Comparison of ENCODE assay signal across 10 mouse cellular contexts in the genomic region with DNA sequence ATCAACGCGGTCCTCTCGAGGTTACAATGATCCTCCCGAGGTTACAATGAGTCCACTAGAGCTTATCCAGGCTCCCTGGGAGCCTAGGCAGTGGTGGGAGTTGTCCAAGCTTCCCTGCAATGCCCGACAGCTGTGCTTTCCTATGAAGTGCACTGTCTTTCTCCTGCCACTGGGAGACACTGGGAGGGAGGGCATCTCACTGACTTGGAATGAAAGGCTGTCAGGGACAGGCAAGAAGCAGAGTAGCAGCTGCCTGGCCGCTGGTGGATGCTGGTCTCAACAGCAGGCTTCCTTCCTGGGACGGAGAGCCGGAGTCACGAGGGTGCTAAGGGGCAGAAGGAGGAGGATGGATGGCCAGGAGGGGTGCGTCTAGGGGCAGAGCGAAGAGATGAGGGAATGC. TPM values are rescaled to one million over a fixed set of nuclear protein-coding genes. Genes with fewer than 3 reads are reported as not detected.
DNase-seq lines count a peak whose midpoint lies in the region; ATAC-seq and TF ChIP-seq lines count a peak whose summit lies in the region.
"Had no signal": no experiment of that assay in that cellular context is flagged by ENCODE, and none has a peak within 500 bp of the region (broad histone marks: within the 10 kb centered on the region; RNA-seq: fewer than 3 reads in every experiment).

No protein-coding gene starts in this region.

- 14% methylated on average over 10 of the region's 11 CpGs for WGBS in heart, embryonic 12.5 days
- 19% methylated on average over 11 of the region's 11 CpGs for WGBS in limb, embryonic 14.5 days

- 0 out of 2 replicates have a peak overlapping the region, but pooled peaks have one; percentile 15 for H3K9ac ChIP-seq in heart, embryonic 12.5 days
- peak overlapping the region; percentile 43; the same call in 1 of the 2 replicates for H3K9ac ChIP-seq in limb, embryonic 14.5 days (ENCODE audit: low read depth, low read length, severe bottlenecking)
- H3K9ac ChIP-seq: lung, embryonic 15.5 days had no signal

- DNase-seq in heart, adult 9 months (ENCODE audit: low spot score in 2 of 2): no peak
- peak; percentile 23 for DNase-seq in 3T3-L1 (ENCODE audit: low read depth, low spot score)
- DNase-seq in embryo, embryonic 9.5 days (ENCODE audit: extremely low spot score): peak; percentile 34
- DNase-seq in limb, embryonic 14.5 days (ENCODE audit: low spot score): peak; percentile 22
- no peak for DNase-seq in urinary bladder, postnatal 36 days (ENCODE audit: low spot score in 2 of 2)
- DNase-seq in yolk sac, embryonic 10.5 days (ENCODE audit: low spot score): no peak
- DNase-seq in urinary bladder, postnatal 10 days (ENCODE audit: low spot score): no peak

- H3K4me3 ChIP-seq in heart, embryonic 12.5 days: no peak overlapping the region
- no peak overlapping the region for H3K4me3 ChIP-seq in limb, embryonic 14.5 days (replicated peaks; ENCODE audit: low read length)
- H3K4me3 ChIP-seq: erythroblast, embryonic 14.5 days; lung, embryonic 15.5 days had no signal

- no peak for TF ChIP-seq POLR2A in limb, embryonic 14.5 days (IDR thresholded peaks at IDR 0.05; ENCODE audit: borderline replicate concordance, extremely low read depth, insufficient read depth, insufficient read length)

- H3K27ac ChIP-seq in heart, embryonic 12.5 days (ENCODE audit: poor library complexity, severe bottlenecking): no peak overlapping the region
- no peak overlapping the region for H3K27ac ChIP-seq in limb, embryonic 14.5 days (replicated peaks; ENCODE audit: low read depth, low read length)
- H3K27ac ChIP-seq: lung, embryonic 15.5 days had no signal

- H3K36me3 ChIP-seq in heart, embryonic 12.5 days: no peaks in the 10 kb centered on the region
- H3K36me3 ChIP-seq in limb, embryonic 14.5 days (ENCODE audit: control insufficient read depth, insufficient read depth, low read length): no peaks in the 10 kb centered on the region
- H3K36me3 ChIP-seq: lung, embryonic 15.5 days had no signal

- peak overlapping the region; percentile 26; the same call in 1 of the 2 replicates for H3K4me2 ChIP-seq in heart, embryonic 12.5 days
- no peak overlapping the region for H3K4me2 ChIP-seq in limb, embryonic 14.5 days (replicated peaks; ENCODE audit: low read depth, low read length, severe bottlenecking)
- H3K4me2 ChIP-seq: lung, embryonic 15.5 days had no signal

- peaks cover 71% of the 10 kb centered on the region for H3K27me3 ChIP-seq in heart, embryonic 12.5 days (replicated peaks)
- peaks cover 32% of the 10 kb centered on the region for H3K27me3 ChIP-seq in limb, embryonic 14.5 days (ENCODE audit: control insufficient read depth, insufficient read depth, low read length)

- peaks cover 12% of the 10 kb centered on the region for H3K9me3 ChIP-seq in heart, embryonic 12.5 days (replicated peaks)
- H3K9me3 ChIP-seq in limb, embryonic 14.5 days (ENCODE audit: control insufficient read depth, low read length): no peaks in the 10 kb centered on the region; the same call in 1 of the 2 replicates
- H3K9me3 ChIP-seq: lung, embryonic 15.5 days had no signal

- ATAC-seq in heart, embryonic 12.5 days (ENCODE audit: insufficient number of reproducible peaks, low FRiP score): no peak
- peak; percentile 32 for ATAC-seq in limb, embryonic 14.5 days (ENCODE audit: low FRiP score, low read depth)

- H3K4me1 ChIP-seq in heart, embryonic 12.5 days (replicated peaks): peaks cover 25% of the 10 kb centered on the region
- H3K4me1 ChIP-seq in limb, embryonic 14.5 days (ENCODE audit: control insufficient read depth, insufficient read depth, low read length): peaks cover 7% of the 10 kb centered on the region

RNA-seq across cellular contexts. Expression of gene Pianp, which starts 2.6 kb away (rescaled TPM):
- 0.39 and 0.45 TPM in 2 replicates for polyA plus RNA-seq in heart, embryonic 12.5 days (2016; fragmentation: Nextera tagmentation; extraction: Ambion mirVana)
- 35.2 and 44.6 TPM in 2 replicates for polyA plus RNA-seq in limb, embryonic 14.5 days (2012; rRNA removed)
- 20.0 and 20.3 TPM in 2 replicates for polyA plus RNA-seq in limb, embryonic 14.5 days (2014; fragmentation: Nextera tagmentation; extraction: Ambion mirVana)
- polyA plus RNA-seq: erythroblast, embryonic 14.5 days had no signal

RNA-seq across cellular contexts. Expression of gene Zfp384, which starts 15.1 kb away (rescaled TPM):
- polyA plus RNA-seq in heart, embryonic 12.5 days (2016; fragmentation: Nextera tagmentation; extraction: Ambion mirVana): 12.2 and 13.6 TPM in 2 replicates
- 103 and 130 TPM in 2 replicates for polyA plus RNA-seq in limb, embryonic 14.5 days (2012; rRNA removed)
- 12.4 and 14.6 TPM in 2 replicates for polyA plus RNA-seq in limb, embryonic 14.5 days (2014; fragmentation: Nextera tagmentation; extraction: Ambion mirVana)

RNA-seq across cellular contexts. Expression of gene Cops7a, which starts 28.5 kb away (rescaled TPM):
- 148 and 149 TPM in 2 replicates for polyA plus RNA-seq in heart, embryonic 12.5 days (2016; fragmentation: Nextera tagmentation; extraction: Ambion mirVana)
- 215 and 251 TPM in 2 replicates for polyA plus RNA-seq in limb, embryonic 14.5 days (2012; rRNA removed)
- polyA plus RNA-seq in limb, embryonic 14.5 days (2014; fragmentation: Nextera tagmentation; extraction: Ambion mirVana): 137 and 144 TPM in 2 replicates

RNA-seq across cellular contexts. Expression of gene Ing4, which starts 45.7 kb away (rescaled TPM):
- polyA plus RNA-seq in heart, embryonic 12.5 days (2016; fragmentation: Nextera tagmentation; extraction: Ambion mirVana): 76.7 and 81.8 TPM in 2 replicates
- 143 TPM in 2 replicates for polyA plus RNA-seq in limb, embryonic 14.5 days (2012; rRNA removed)
- polyA plus RNA-seq in limb, embryonic 14.5 days (2014; fragmentation: Nextera tagmentation; extraction: Ambion mirVana): 122 and 131 TPM in 2 replicates

RNA-seq across cellular contexts. Expression of gene Acrbp, which starts 55.6 kb away (rescaled TPM):
- polyA plus RNA-seq in heart, embryonic 12.5 days (2016; fragmentation: Nextera tagmentation; extraction: Ambion mirVana): 5.1 and 6.9 TPM in 2 replicates
- 28.9 and 31.3 TPM in 2 replicates for polyA plus RNA-seq in limb, embryonic 14.5 days (2012; rRNA removed)
- 9.4 and 13.9 TPM in 2 replicates for polyA plus RNA-seq in limb, embryonic 14.5 days (2014; fragmentation: Nextera tagmentation; extraction: Ambion mirVana)

Comparison
In these comparisons a context has a peak if more than half of its experiments do, and no peak if none do; other contexts are left out.
1. DNase-seq: peak in 3T3-L1 (single experiment), embryo, embryonic 9.5 days (single experiment) and limb, embryonic 14.5 days (single experiment); none in heart, adult 9 months (0 of 2), urinary bladder, postnatal 36 days (0 of 2), yolk sac, embryonic 10.5 days (single experiment) and urinary bladder, postnatal 10 days (single experiment).
2. RNA of gene Pianp, which starts 2.6 kb away (polyA plus RNA-seq): 20.0 to 44.6 TPM in limb, embryonic 14.5 days; 0.39 to 0.45 TPM in heart, embryonic 12.5 days; every median in the first group is over 10 times any median in the second.